In the genomic region with DNA sequence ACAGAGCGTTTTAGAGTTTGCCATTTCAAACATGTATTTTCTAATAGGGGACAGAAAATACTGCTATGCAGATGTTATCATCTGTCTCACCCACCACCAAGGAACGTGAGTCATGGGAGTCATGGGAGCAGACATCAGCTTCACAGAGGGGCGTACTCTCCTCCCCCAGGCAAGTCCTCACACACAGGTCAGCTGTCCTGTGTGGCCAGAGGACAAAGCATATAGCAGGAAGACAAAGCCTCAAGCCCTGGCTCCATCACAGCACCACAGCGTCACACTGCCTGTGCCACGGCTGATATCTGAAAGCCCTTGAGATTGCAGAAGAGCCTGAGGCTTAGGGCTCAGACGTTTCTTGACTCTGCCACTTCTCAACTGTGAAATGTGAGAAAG, we compare ENCODE assay signal across 19 mouse cellular contexts. TPM values are rescaled to one million over a fixed set of nuclear protein-coding genes. Genes with fewer than 3 reads are reported as not detected.
DNase-seq lines count a peak whose midpoint lies in the region; ATAC-seq and TF ChIP-seq lines count a peak whose summit lies in the region.
"Had no signal": no experiment of that assay in that cellular context is flagged by ENCODE, and none has a peak within 500 bp of the region (broad histone marks: within the 10 kb centered on the region; RNA-seq: fewer than 3 reads in every experiment).

No protein-coding gene starts in this region.

- H3K36me3 ChIP-seq in heart, embryonic 13.5 days, result no peaks in the 10 kb centered on the region
- no peaks in the 10 kb centered on the region for H3K36me3 ChIP-seq in heart, postnatal 0 days (replicated peaks; ENCODE audit: control insufficient read depth, insufficient read depth, low read length)
- no peaks in the 10 kb centered on the region for H3K36me3 ChIP-seq in lung, embryonic 15.5 days
- H3K36me3 ChIP-seq in stomach, embryonic 15.5 days, result no peaks in the 10 kb centered on the region
- H3K36me3 ChIP-seq in forebrain, embryonic 12.5 days (replicated peaks), result no peaks in the 10 kb centered on the region
- H3K36me3 ChIP-seq: embryonic facial prominence, embryonic 12.5 days; hindbrain, embryonic 15.5 days had no signal

- H3K9me3 ChIP-seq in heart, embryonic 13.5 days, result no peaks in the 10 kb centered on the region
- no peaks in the 10 kb centered on the region for H3K9me3 ChIP-seq in heart, postnatal 0 days (replicated peaks; ENCODE audit: control insufficient read depth, low read length)
- no peaks in the 10 kb centered on the region for H3K9me3 ChIP-seq in lung, embryonic 15.5 days
- H3K9me3 ChIP-seq in stomach, embryonic 15.5 days, result no peaks in the 10 kb centered on the region
- H3K9me3 ChIP-seq in forebrain, embryonic 12.5 days, result no peaks in the 10 kb centered on the region
- H3K9me3 ChIP-seq: embryonic facial prominence, embryonic 12.5 days; hindbrain, embryonic 15.5 days had no signal

- H3K9ac ChIP-seq in heart, embryonic 13.5 days, result no peak overlapping the region
- H3K9ac ChIP-seq in heart, postnatal 0 days (replicated peaks; ENCODE audit: low read depth, low read length), result no peak overlapping the region
- H3K9ac ChIP-seq in lung, embryonic 15.5 days, result no peak overlapping the region
- no peak overlapping the region for H3K9ac ChIP-seq in stomach, embryonic 15.5 days
- no peak overlapping the region for H3K9ac ChIP-seq in forebrain, embryonic 12.5 days
- H3K9ac ChIP-seq: embryonic facial prominence, embryonic 12.5 days; hindbrain, embryonic 15.5 days had no signal

- peak overlapping the region; percentile 50; the same call in 1 of the 2 replicates for H3K27ac ChIP-seq in heart, embryonic 13.5 days (replicated peaks)
- H3K27ac ChIP-seq in heart, postnatal 0 days (ENCODE audit: low read depth), result no peak overlapping the region
- peak overlapping the region; percentile 72 for H3K27ac ChIP-seq in lung, embryonic 15.5 days
- peak overlapping the region; percentile 26; the same call in 1 of the 2 replicates for H3K27ac ChIP-seq in stomach, embryonic 15.5 days
- no peak overlapping the region for H3K27ac ChIP-seq in forebrain, embryonic 12.5 days
- H3K27ac ChIP-seq: embryonic facial prominence, embryonic 12.5 days; hindbrain, embryonic 15.5 days had no signal

- no peak for ATAC-seq in heart, embryonic 13.5 days (ENCODE audit: extremely low read depth, insufficient number of reproducible peaks, low FRiP score, low TSS enrichment)
- ATAC-seq in heart, postnatal 0 days (ENCODE audit: insufficient read depth, low read depth), result 0 out of 2 replicates have a peak, but pooled peaks have one; percentile 55
- ATAC-seq in lung, embryonic 15.5 days (ENCODE audit: borderline replicate concordance, extremely low read depth, low FRiP score, low TSS enrichment), result peak; percentile 61; the same call in 1 of the 2 replicates
- no peak for ATAC-seq in stomach, embryonic 15.5 days (ENCODE audit: insufficient read depth, low FRiP score, low read depth)
- no peak for ATAC-seq in forebrain, embryonic 12.5 days (ENCODE audit: low FRiP score)
- ATAC-seq: activated CD4-positive, CD25-positive, alpha-beta regulatory T cell, adult 4 months; forebrain, embryonic 16.5 days; Patski had no signal

- H3K4me3 ChIP-seq in heart, embryonic 13.5 days, result no peak overlapping the region
- no peak overlapping the region for H3K4me3 ChIP-seq in heart, postnatal 0 days (ENCODE audit: low read depth, low read length)
- H3K4me3 ChIP-seq in lung, embryonic 15.5 days, result no peak overlapping the region
- no peak overlapping the region for H3K4me3 ChIP-seq in stomach, embryonic 15.5 days (replicated peaks)
- H3K4me3 ChIP-seq in forebrain, embryonic 12.5 days (replicated peaks), result no peak overlapping the region
- H3K4me3 ChIP-seq: embryonic facial prominence, embryonic 12.5 days; hindbrain, embryonic 15.5 days had no signal

- intact Hi-C loops in heart, postnatal 36 days (cut with DNase I), result no loop called here
- intact Hi-C loops in heart, postnatal 10 days (cut with DNase I), result no loop called here

- H3K4me2 ChIP-seq in heart, embryonic 13.5 days, result peak overlapping the region; percentile 24; the same call in 1 of the 2 replicates
- H3K4me2 ChIP-seq in heart, postnatal 0 days (ENCODE audit: low read depth, low read length), result no peak overlapping the region
- no peak overlapping the region for H3K4me2 ChIP-seq in lung, embryonic 15.5 days
- H3K4me2 ChIP-seq in stomach, embryonic 15.5 days, result no peak overlapping the region
- H3K4me2 ChIP-seq in forebrain, embryonic 12.5 days, result no peak overlapping the region
- H3K4me2 ChIP-seq: embryonic facial prominence, embryonic 12.5 days; hindbrain, embryonic 15.5 days had no signal

- no peak for TF ChIP-seq EP300 in heart, postnatal 0 days (IDR thresholded peaks at IDR 0.05; ENCODE audit: low read depth)

- no peak for DNase-seq in heart, postnatal 36 days
- peak; percentile 43 for DNase-seq in heart, postnatal 0 days (ENCODE audit: low spot score)
- no peak for DNase-seq in heart, postnatal 10 days
- DNase-seq in lung, adult 18-20 months, result no peak
- DNase-seq: cerebellum, adult 11-12 months; cerebellum, adult 9-10 months; cerebellum, postnatal 25 days; gastrocnemius, postnatal 14 days; heart, postnatal 14 days; kidney, adult 11 months had no signal

- H3K4me1 ChIP-seq in heart, embryonic 13.5 days, result peaks cover 19% of the 10 kb centered on the region
- H3K4me1 ChIP-seq in heart, postnatal 0 days (ENCODE audit: control insufficient read depth, insufficient read depth), result peaks cover 8% of the 10 kb centered on the region
- peaks cover 16% of the 10 kb centered on the region for H3K4me1 ChIP-seq in lung, embryonic 15.5 days
- H3K4me1 ChIP-seq in stomach, embryonic 15.5 days, result no peaks in the 10 kb centered on the region
- no peaks in the 10 kb centered on the region for H3K4me1 ChIP-seq in forebrain, embryonic 12.5 days
- H3K4me1 ChIP-seq: embryonic facial prominence, embryonic 12.5 days; hindbrain, embryonic 15.5 days had no signal

- H3K27me3 ChIP-seq in heart, embryonic 13.5 days (replicated peaks), result peaks cover 23% of the 10 kb centered on the region
- 0 out of 2 replicates have a peak, but pooled peaks cover 9% of the 10 kb centered on the region for H3K27me3 ChIP-seq in heart, postnatal 0 days (ENCODE audit: control insufficient read depth, insufficient read depth, low read length)
- H3K27me3 ChIP-seq in lung, embryonic 15.5 days, result no peaks in the 10 kb centered on the region
- H3K27me3 ChIP-seq in stomach, embryonic 15.5 days (replicated peaks), result no peaks in the 10 kb centered on the region
- 0 out of 2 replicates have a peak, but pooled peaks cover 4% of the 10 kb centered on the region for H3K27me3 ChIP-seq in forebrain, embryonic 12.5 days
- H3K27me3 ChIP-seq: embryonic facial prominence, embryonic 12.5 days; hindbrain, embryonic 15.5 days had no signal

- no peak for TF ChIP-seq CTCF in heart, postnatal 0 days (IDR thresholded peaks at IDR 0.05; ENCODE audit: low read depth)

- 21% methylated on average over 6 of the region's 6 CpGs for WGBS in heart, embryonic 13.5 days
- 15% methylated on average over 6 of the region's 6 CpGs for WGBS in heart, postnatal 0 days
- WGBS in lung, embryonic 15.5 days, result 18% methylated on average over 6 of the region's 6 CpGs
- 44% methylated on average over 6 of the region's 6 CpGs for WGBS in stomach, embryonic 15.5 days
- 83% methylated on average over 6 of the region's 6 CpGs for WGBS in forebrain, embryonic 12.5 days

RNA-seq across cellular contexts. Expression of gene Vash1, which starts 49.7 kb away (rescaled TPM):
- polyA plus RNA-seq in heart, embryonic 13.5 days (2015; fragmentation: Nextera tagmentation; extraction: Ambion mirVana), result 9.3 and 9.8 TPM in 2 replicates
- total RNA-seq in heart, postnatal 36 days (2021), result 10 to 100 TPM; 14.0 to 17.0 TPM
- 35.0 and 38.1 TPM in 2 replicates for total RNA-seq in heart, postnatal 0 days (2014; rRNA removed; ENCODE audit: low replicate concordance)
- polyA plus RNA-seq in heart, postnatal 0 days (2015; fragmentation: Nextera tagmentation; extraction: Ambion mirVana), result 8.2 and 8.9 TPM in 2 replicates
- total RNA-seq in heart, postnatal 10 days (2021), result 10 to 100 TPM; 50.7 to 55.2 TPM
- 13.0 and 13.1 TPM in 2 replicates for polyA plus RNA-seq in lung, embryonic 15.5 days (2015; fragmentation: Nextera tagmentation; extraction: Ambion mirVana)
- 8.7 and 9.7 TPM in 2 replicates for polyA plus RNA-seq in stomach, embryonic 15.5 days (2015; fragmentation: Nextera tagmentation; extraction: Ambion mirVana)
- polyA plus RNA-seq in forebrain, embryonic 12.5 days (2016; fragmentation: Nextera tagmentation; extraction: Ambion mirVana), result 29.8 and 31.1 TPM in 2 replicates

Comparison
In these comparisons a context has a peak if more than half of its experiments do, and no peak if none do; other contexts are left out.
1. ATAC-seq: peak in heart, postnatal 0 days (single experiment) and lung, embryonic 15.5 days (single experiment); none in heart, embryonic 13.5 days (single experiment), stomach, embryonic 15.5 days (single experiment) and forebrain, embryonic 12.5 days (single experiment).
2. H3K27ac ChIP-seq: peak in heart, embryonic 13.5 days (single experiment), lung, embryonic 15.5 days (single experiment) and stomach, embryonic 15.5 days (single experiment); none in heart, postnatal 0 days (single experiment) and forebrain, embryonic 12.5 days (single experiment).